Mouse (Mus musculus) limb, embryonic 13.5 days (tissue): Measurements from ENCODE around the gene Olfr671. TPM values are rescaled to one million over a fixed set of nuclear protein-coding genes. Genes with fewer than 3 reads are reported as not detected.
"Not testable (repeated sequence)": the region's sequence is repeated elsewhere in the genome, so short reads cannot be mapped to it uniquely, and the experiment has no call there.

Source experiments
- ATAC-seq: fragments of 200-750 bp; cut with Nextera tagmentation; 2 replicates; pipeline ENCODE4 v1.8.0; 2017; ENCODE audit warnings: low read depth, moderate number of reproducible peaks, moderate TSS enrichment; ENCODE audit not compliant: low FRiP score
- H3K27ac ChIP-seq: fragments of 300-500 bp; sonication (generic); 2 replicates; pipeline ENCODE4 v1.5.1; 2015; ENCODE audit warnings: inconsistent platforms, mild to moderate bottlenecking, moderate library complexity
- H3K27me3 ChIP-seq: fragments of 300-500 bp; sonication (generic); 2 replicates; pipeline ENCODE4 v1.6.1; 2015; ENCODE audit warnings: mild to moderate bottlenecking, inconsistent platforms
- H3K36me3 ChIP-seq: fragments of 300-500 bp; sonication (generic); 2 replicates; pipeline ENCODE4 v1.6.1; 2015; ENCODE audit warnings: inconsistent platforms, mild to moderate bottlenecking, moderate library complexity
- H3K4me1 ChIP-seq: fragments of 300-500 bp; sonication (generic); 2 replicates; pipeline ENCODE4 v1.6.1; 2015; ENCODE audit warnings: inconsistent platforms
- H3K4me2 ChIP-seq: fragments of 300-500 bp; sonication (generic); replicated peaks from 2 replicates; pipeline ENCODE4 v1.6.1; 2015; ENCODE audit warnings: inconsistent platforms, mild to moderate bottlenecking, moderate library complexity
- H3K4me3 ChIP-seq: fragments of 300-500 bp; sonication (generic); 2 replicates; pipeline ENCODE4 v1.5.1; 2015; ENCODE audit warnings: moderate library complexity, mild to moderate bottlenecking, inconsistent platforms
- H3K9ac ChIP-seq: fragments of 300-500 bp; sonication (generic); 2 replicates; pipeline ENCODE4 v1.6.1; 2015; ENCODE audit warnings: mild to moderate bottlenecking, inconsistent platforms
- H3K9me3 ChIP-seq: fragments of 300-500 bp; sonication (generic); 2 replicates; pipeline ENCODE4 v1.6.1; 2016; ENCODE audit warnings: inconsistent platforms
- WGBS: fragments of 180-500 bp; shearing (Covaris S2); methylation state at CpG from one replicate; pipeline ENCODE4 v1.1.7; 2015; 5-methylcytosine and 5-hydroxymethylcytosine counted together
- polyA plus RNA-seq: library from polyadenylated mRNA; unstranded; fragments of >200 nt; fragmentation: Nextera tagmentation; extraction: Ambion mirVana; gene quantifications from 2 replicates; pipeline ENCODE4 v1.2.1, GENCODE M21; 2015

The Olfr671 gene
- polyA plus RNA-seq = not detected in 2 replicates

DNA sequence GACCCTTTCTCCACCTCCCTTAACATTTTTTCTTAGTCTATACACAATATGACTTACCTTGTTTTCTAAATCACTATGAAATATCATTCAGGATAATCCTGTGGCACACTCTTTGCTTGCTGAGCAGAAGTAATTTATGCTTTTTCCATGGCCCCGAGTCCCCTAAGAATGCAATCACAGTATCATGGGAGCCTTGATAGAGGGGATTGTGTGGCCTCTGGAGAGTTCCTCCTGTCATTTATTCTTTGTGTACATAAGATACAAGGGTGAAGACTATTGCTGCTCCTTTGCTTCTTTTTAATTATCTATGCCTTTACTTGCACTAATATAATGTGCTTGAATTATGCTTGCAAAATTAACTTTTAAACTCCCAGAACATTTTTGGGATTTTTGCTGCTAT is at the start of gene Olfr671:
Gene Olfr671, minus strand, starts transcription at position 101 of the 400 bp plus-strand sequence.
- Histone ChIP-seq H3K4me2 (no peak within 1 kb of the TSS), H3K36me3 (no peaks in the 10 kb centered on the region), H3K27ac (no peak within 1 kb of the TSS), H3K9me3 (peaks cover 7% of the 10 kb centered on the region; the same call in 1 of the 2 replicates), H3K27me3 (no peaks in the 10 kb centered on the region), H3K4me3 (no peak within 1 kb of the TSS), H3K9ac (no peak within 1 kb of the TSS), H3K4me1 (no peaks in the 10 kb centered on the region)
- ATAC-seq = no peak
- 82% methylated on average over 1 of the region's 1 CpGs for WGBS

DNA sequence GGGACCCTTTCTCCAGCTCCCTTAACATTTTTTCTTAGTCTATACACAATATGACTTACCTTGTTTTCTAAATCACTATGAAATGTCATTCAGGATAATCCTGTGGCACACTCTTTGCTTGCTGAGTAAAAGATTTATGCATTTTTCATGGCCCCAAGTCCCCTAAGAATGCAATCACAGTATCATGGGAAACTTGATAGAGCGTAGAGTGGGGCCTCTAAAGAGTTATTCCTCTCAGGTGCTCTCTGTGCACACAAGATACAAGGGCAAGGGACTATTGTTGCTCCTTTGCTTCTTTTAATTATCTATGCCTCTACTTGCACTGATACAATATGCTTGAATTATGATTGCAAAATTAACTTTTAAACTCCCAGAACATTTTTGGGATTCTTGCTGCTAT is 49.4 kb upstream of the Olfr671 start, which contains the start of gene Olfr675:
Gene Olfr675, minus strand, starts transcription at position 101 of the 400 bp plus-strand sequence.
- Histone ChIP-seq H3K27me3 (no peaks in the 10 kb centered on the region), H3K4me2 (no peak within 1 kb of the TSS), H3K9me3 (no peaks in the 10 kb centered on the region), H3K9ac (no peak within 1 kb of the TSS), H3K4me1 (no peaks in the 10 kb centered on the region), H3K27ac (no peak within 1 kb of the TSS), H3K36me3 (no peaks in the 10 kb centered on the region), H3K4me3 (no peak within 1 kb of the TSS)
- WGBS = 74% methylated on average over 1 of the region's 1 CpGs
- ATAC-seq = no peak

DNA sequence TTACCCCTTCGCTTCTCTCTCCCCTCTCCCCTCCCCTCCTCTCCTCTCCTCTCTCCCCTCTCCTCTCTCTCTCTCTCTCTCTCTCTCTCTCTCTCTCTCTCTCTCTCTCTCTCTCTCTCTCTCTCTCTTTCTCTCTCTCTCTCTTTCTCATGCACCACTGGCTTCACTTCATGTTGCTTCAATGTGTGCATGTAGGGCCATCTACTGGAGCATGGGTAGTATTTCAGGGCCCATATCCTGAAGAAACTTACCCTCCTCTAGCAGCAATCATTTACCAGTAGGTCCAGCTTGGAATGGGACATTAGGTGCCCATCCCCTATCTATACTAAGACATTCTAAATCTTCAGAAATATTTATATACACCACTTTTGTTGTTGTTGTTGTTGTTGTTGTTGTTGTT is 43.6 kb upstream of the Olfr671 start:
- no peak overlapping the region for H3K4me2 ChIP-seq
- no peak overlapping the region for H3K4me3 ChIP-seq
- 67% methylated on average over 1 of the region's 1 CpGs for WGBS
- H3K4me1 ChIP-seq = no peaks in the 10 kb centered on the region
- no peaks in the 10 kb centered on the region for H3K36me3 ChIP-seq
- no peaks in the 10 kb centered on the region for H3K27me3 ChIP-seq
- no peaks in the 10 kb centered on the region for H3K9me3 ChIP-seq
- no peak for ATAC-seq
- H3K9ac ChIP-seq = no peak overlapping the region
- H3K27ac ChIP-seq = no peak overlapping the region

DNA sequence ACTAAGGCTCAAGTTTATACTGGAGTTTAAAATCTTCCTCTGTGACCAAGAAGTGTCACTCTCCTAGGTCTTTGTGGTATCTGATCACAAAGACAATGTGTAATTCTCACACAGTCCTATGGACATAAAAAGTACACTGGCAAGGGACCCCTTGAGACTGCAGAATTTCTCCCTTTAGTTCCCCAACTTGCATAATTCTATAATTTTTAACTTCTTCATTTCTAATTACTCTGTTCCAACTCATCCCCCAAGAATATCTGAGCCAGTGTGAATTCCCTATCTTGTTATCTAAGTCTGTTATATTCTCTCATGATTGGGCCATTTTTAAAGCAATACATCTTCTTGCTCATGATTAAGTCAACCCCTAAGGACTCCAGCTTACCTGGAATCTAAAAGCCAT is 23.0 kb upstream of the Olfr671 start, which contains the start of gene Olfr672:
Gene Olfr672, minus strand, starts transcription at position 101 of the 400 bp plus-strand sequence.
- no peak within 1 kb of the TSS for H3K9ac ChIP-seq
- no peaks in the 10 kb centered on the region for H3K9me3 ChIP-seq
- H3K4me1 ChIP-seq = no peaks in the 10 kb centered on the region
- no peak within 1 kb of the TSS for H3K4me3 ChIP-seq
- H3K4me2 ChIP-seq = no peak within 1 kb of the TSS
- no peak within 1 kb of the TSS for H3K27ac ChIP-seq
- ATAC-seq = no peak
- H3K27me3 ChIP-seq = no peaks in the 10 kb centered on the region
- H3K36me3 ChIP-seq = no peaks in the 10 kb centered on the region

DNA sequence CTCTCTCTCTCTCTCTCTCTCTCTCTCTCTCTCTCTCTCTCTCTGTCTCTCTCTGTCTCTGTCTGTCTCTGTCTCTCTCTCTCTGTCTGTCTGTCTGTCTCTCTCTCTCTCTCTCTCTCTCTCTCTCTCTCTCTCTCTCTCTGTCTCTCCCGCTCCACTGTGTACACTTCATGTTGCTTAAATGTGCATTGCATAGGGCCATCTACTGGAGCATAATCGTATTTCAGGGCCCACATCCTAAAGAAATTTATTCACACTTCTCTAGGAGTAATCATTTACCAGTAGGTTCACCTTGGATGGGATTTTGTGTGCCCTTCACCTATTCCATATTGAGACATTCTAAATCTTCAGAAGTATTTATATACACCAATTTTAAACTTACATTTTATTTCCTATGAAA is 6.4 kb downstream of the Olfr671 start:
- not testable (repeated sequence) for H3K27ac ChIP-seq, H3K4me2 ChIP-seq, H3K9me3 ChIP-seq, H3K9ac ChIP-seq, H3K4me1 ChIP-seq, H3K4me3 ChIP-seq, H3K36me3 ChIP-seq, H3K27me3 ChIP-seq, ATAC-seq
- WGBS = 67% methylated on average over 2 of the region's 2 CpGs

DNA sequence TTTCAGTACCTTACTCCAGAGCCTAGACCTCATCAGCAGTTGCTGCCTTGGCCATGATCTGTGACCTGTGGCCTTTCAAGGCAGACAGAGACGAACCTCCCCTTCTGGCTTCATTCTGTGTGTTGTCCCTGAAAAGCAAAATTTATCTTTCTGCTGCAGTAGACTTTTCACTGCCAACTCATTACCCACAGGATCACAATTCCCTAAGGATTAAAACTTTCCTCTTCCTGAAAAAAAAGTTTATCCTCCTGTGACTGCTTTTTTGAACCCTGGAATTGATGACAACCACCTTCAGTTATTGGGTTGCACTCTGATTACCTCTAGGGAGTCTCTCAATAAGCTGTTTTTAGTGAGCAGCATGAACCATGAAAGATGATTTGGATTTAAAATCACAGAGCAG is 16.4 kb downstream of the Olfr671 start, which contains the start of gene Olfr670:
Gene Olfr670, minus strand, starts transcription at position 101 of the 400 bp plus-strand sequence.
- H3K27ac ChIP-seq = no peak within 1 kb of the TSS
- WGBS = 55% methylated on average over 1 of the region's 1 CpGs
- H3K4me1 ChIP-seq = no peaks in the 10 kb centered on the region
- H3K36me3 ChIP-seq = no peaks in the 10 kb centered on the region
- H3K9ac ChIP-seq = no peak within 1 kb of the TSS
- no peak for ATAC-seq
- H3K27me3 ChIP-seq = no peaks in the 10 kb centered on the region
- H3K4me3 ChIP-seq = no peak within 1 kb of the TSS
- H3K9me3 ChIP-seq = no peaks in the 10 kb centered on the region
- no peak within 1 kb of the TSS for H3K4me2 ChIP-seq

DNA sequence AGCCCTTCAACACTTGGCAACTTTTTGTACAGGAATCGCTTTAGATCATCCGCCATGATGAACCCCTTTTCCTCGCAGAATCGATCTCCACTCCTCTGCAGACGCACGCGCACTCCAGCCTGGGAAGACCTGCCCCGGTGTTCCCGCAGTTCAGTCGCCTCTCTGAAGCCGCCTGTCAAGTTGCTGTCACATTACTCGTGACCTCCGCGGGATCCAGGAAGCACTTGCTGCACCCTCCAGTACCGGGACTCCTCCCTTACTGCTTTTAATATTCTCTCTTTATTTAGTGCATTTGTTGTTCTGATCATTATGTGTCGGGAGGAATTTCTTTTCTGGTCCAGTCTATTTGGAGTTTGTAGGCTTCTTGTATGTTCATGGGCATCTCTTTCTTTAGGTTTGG is 28.7 kb downstream of the Olfr671 start:
- not testable (repeated sequence) for H3K27ac ChIP-seq, H3K36me3 ChIP-seq, H3K4me2 ChIP-seq, ATAC-seq, H3K9me3 ChIP-seq, H3K9ac ChIP-seq, H3K4me1 ChIP-seq, H3K27me3 ChIP-seq, H3K4me3 ChIP-seq
- 94% methylated on average over 16 of the region's 16 CpGs for WGBS

DNA sequence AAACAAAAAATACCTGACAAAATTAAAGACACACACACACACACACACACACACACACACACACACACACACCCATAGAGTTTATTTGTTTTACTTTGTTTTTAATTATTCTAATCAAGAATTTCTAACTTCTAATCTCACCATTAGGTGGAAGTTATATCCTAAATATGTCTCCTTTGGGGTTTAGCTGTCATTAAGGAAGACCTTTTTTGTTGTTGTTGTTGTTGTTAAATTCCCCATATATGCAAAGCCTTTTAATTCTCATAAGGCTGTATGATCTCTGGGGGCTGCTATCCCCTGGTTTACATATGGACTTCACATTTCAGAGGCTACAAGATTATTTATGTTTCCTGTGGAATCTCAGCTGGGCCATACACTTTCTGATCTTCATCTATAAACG is 45.0 kb downstream of the Olfr671 start, which contains the start of gene Olfr669:
Gene Olfr669, plus strand, starts transcription at position 301 of the 400 bp plus-strand sequence.
- Histone ChIP-seq H3K36me3 (no peaks in the 10 kb centered on the region), H3K9me3 (no peaks in the 10 kb centered on the region), H3K4me1 (no peaks in the 10 kb centered on the region), H3K4me2 (no peak within 1 kb of the TSS), H3K4me3 (no peak within 1 kb of the TSS), H3K27me3 (no peaks in the 10 kb centered on the region), H3K9ac (no peak within 1 kb of the TSS), H3K27ac (no peak within 1 kb of the TSS)
- no peak for ATAC-seq
- 84% methylated on average over 1 of the region's 1 CpGs for WGBS

DNA sequence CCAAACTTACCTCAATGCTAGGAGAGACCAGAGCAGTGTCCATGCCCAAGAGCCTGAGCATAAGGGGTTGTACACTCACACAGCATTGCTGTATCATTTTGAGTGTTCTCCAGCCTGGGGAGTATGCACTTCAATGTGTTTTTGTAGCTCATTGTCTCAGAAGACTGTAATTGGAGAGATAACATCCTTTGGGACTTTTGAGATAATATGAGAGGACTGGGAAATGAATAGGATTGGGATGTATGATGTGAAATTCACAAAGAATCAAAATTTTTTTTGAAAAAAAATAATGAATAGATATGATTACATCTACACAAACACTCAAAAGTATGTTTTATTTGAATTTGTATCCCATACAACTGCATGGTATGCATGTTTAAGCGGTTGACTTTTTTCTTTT is 51.0 kb downstream of the Olfr671 start, which contains the start of gene Olfr668:
Gene Olfr668, minus strand, starts transcription at position 101 of the 400 bp plus-strand sequence.
- H3K36me3 ChIP-seq = no peaks in the 10 kb centered on the region
- no peak within 1 kb of the TSS for H3K9ac ChIP-seq
- ATAC-seq = no peak
- H3K27me3 ChIP-seq = no peaks in the 10 kb centered on the region
- no peak within 1 kb of the TSS for H3K4me3 ChIP-seq
- no peak within 1 kb of the TSS for H3K27ac ChIP-seq
- no peak within 1 kb of the TSS for H3K4me2 ChIP-seq
- H3K9me3 ChIP-seq = no peaks in the 10 kb centered on the region
- no peaks in the 10 kb centered on the region for H3K4me1 ChIP-seq
- WGBS = 74% methylated on average over 1 of the region's 1 CpGs

Other genes with a start within 250 kb of the Olfr671 start
- gene Usp17le, start 201.7 kb downstream of the Olfr671 start, polyA plus RNA-seq = not detected in 2 replicates
- not detected in 2 replicates for gene Usp17lb, start 136.5 kb downstream of the Olfr671 start, polyA plus RNA-seq
- gene Usp17la, start 122.1 kb downstream of the Olfr671 start, polyA plus RNA-seq = not detected in 2 replicates
- not detected in 2 replicates for gene Olfr665, start 101.1 kb downstream of the Olfr671 start, polyA plus RNA-seq
- gene Olfr666, start 83.2 kb downstream of the Olfr671 start, polyA plus RNA-seq = not detected in 2 replicates
- gene Olfr667, start 57.6 kb downstream of the Olfr671 start, polyA plus RNA-seq = not detected in 2 replicates
- not detected in 2 replicates for gene Olfr668, start 51.1 kb downstream of the Olfr671 start, polyA plus RNA-seq
- not detected in 2 replicates for gene Olfr669, start 44.9 kb downstream of the Olfr671 start, polyA plus RNA-seq
- not detected in 2 replicates for gene Olfr670, start 16.5 kb downstream of the Olfr671 start, polyA plus RNA-seq
- not detected in 2 replicates for gene Olfr672, start 22.9 kb upstream of the Olfr671 start, polyA plus RNA-seq
- gene Olfr675, start 49.3 kb upstream of the Olfr671 start, polyA plus RNA-seq = not detected in 2 replicates
- not detected in 2 replicates for gene Olfr676, start 53.6 kb upstream of the Olfr671 start, polyA plus RNA-seq
- gene Olfr677, start 72.2 kb upstream of the Olfr671 start, polyA plus RNA-seq = not detected in 2 replicates
- gene Olfr678, start 85.3 kb upstream of the Olfr671 start, polyA plus RNA-seq = not detected in 2 replicates
- gene Olfr679, start 102.1 kb upstream of the Olfr671 start, polyA plus RNA-seq = not detected in 2 replicates
- not detected in 2 replicates for gene Olfr680-ps1, start 113.7 kb upstream of the Olfr671 start, polyA plus RNA-seq
- not detected in 2 replicates for gene Olfr681, start 137.7 kb upstream of the Olfr671 start, polyA plus RNA-seq
- gene Olfr683, start 167.9 kb upstream of the Olfr671 start, polyA plus RNA-seq = not detected in 2 replicates
- not detected in 2 replicates for gene Olfr684, start 184.5 kb upstream of the Olfr671 start, polyA plus RNA-seq
- not detected in 2 replicates for gene Olfr685, start 206.9 kb upstream of the Olfr671 start, polyA plus RNA-seq
- gene Olfr686, start 228.4 kb upstream of the Olfr671 start, polyA plus RNA-seq = not detected in 2 replicates